Mouse (Mus musculus) hindbrain, embryonic 14.5 days (tissue): ENCODE results near the gene Dlx3. TPM values are rescaled to one million over a fixed set of nuclear protein-coding genes. Genes with fewer than 3 reads are reported as not detected.

ENCODE experiments used
- ATAC-seq: fragments of 200-750 bp; cut with Nextera tagmentation; 2 replicates; pipeline ENCODE4 v1.8.0; 2017; ENCODE audit warnings: moderate number of reproducible peaks, mild to moderate bottlenecking, moderate TSS enrichment, moderate library complexity; ENCODE audit not compliant: low FRiP score
- DNase-seq: peaks from one replicate; pipeline ENCODE4 v3.0.0-alpha.2; 2015; ENCODE audit warnings: low spot score
- H3K27ac ChIP-seq: fragments of 300-500 bp; sonication (generic); 2 replicates; pipeline ENCODE4 v1.5.1; 2014; ENCODE audit warnings: mild to moderate bottlenecking, moderate library complexity
- H3K27me3 ChIP-seq: fragments of 300-500 bp; sonication (generic); 2 replicates; pipeline ENCODE4 v1.6.1; 2014; ENCODE audit warnings: mild to moderate bottlenecking, low read length, mixed read lengths; ENCODE audit not compliant: control insufficient read depth, insufficient read depth
- H3K36me3 ChIP-seq: fragments of 300-500 bp; sonication (generic); replicated peaks from 2 replicates; pipeline ENCODE4 v1.6.1; 2014; ENCODE audit not compliant: control insufficient read depth, insufficient read depth
- H3K4me1 ChIP-seq: fragments of 300-500 bp; sonication (generic); replicated peaks from 2 replicates; pipeline ENCODE4 v1.6.1; 2014; ENCODE audit warnings: antibody characterized with exemption, low read length, mixed read lengths; ENCODE audit not compliant: control insufficient read depth, insufficient read depth
- H3K4me2 ChIP-seq: fragments of 300-500 bp; sonication (generic); replicated peaks from 2 replicates; pipeline ENCODE4 v1.6.1; 2014; ENCODE audit warnings: mild to moderate bottlenecking, moderate library complexity
- H3K4me3 ChIP-seq: fragments of 300-500 bp; sonication (generic); replicated peaks from 2 replicates; pipeline ENCODE4 v1.5.1; 2014; ENCODE audit warnings: mild to moderate bottlenecking, low read length
- H3K9ac ChIP-seq: fragments of 300-500 bp; sonication (generic); 2 replicates; pipeline ENCODE4 v1.6.1; 2014
- H3K9me3 ChIP-seq: fragments of 300-500 bp; sonication (generic); 2 replicates; pipeline ENCODE4 v1.6.1; 2016; ENCODE audit warnings: low read length; ENCODE audit not compliant: control insufficient read depth
- WGBS: fragments of 180-500 bp; shearing (Covaris S2); extraction: QIAGEN DNeasy Blood & Tissue Kit; methylation state at CpG from one replicate; pipeline ENCODE4 v1.1.7; 2014; 5-methylcytosine and 5-hydroxymethylcytosine counted together
- polyA plus RNA-seq: library from polyadenylated mRNA; unstranded; fragments of >200 nt; fragmentation: Nextera tagmentation; extraction: Ambion mirVana; gene quantifications from 2 replicates; pipeline ENCODE4 v1.2.1, GENCODE M21; 2014

The Dlx3 gene
- polyA plus RNA-seq, 1 experiment from 2014 or later = 0.07 TPM

- ATAC-seq (peak; percentile 53; the same call in 1 of the 2 replicates), DNase-seq (peak; percentile 66)
- Histone ChIP-seq H3K9me3 (no peaks in the 10 kb centered on the region), H3K9ac (peak overlapping the region; percentile 78), H3K4me2 (peak overlapping the region; percentile 82), H3K4me3 (peak overlapping the region; percentile 69), H3K4me1 (peaks cover 12% of the 10 kb centered on the region), H3K36me3 (no peaks in the 10 kb centered on the region), H3K27ac (peak overlapping the region; percentile 71), H3K27me3 (peaks cover 22% of the 10 kb centered on the region)
- WGBS = under 1% methylated on average over 41 of the region's 42 CpGs
Measured at GRCm38 (mm10) chr11:95076041-95076535, 43.8 kb upstream of the Dlx3 start.

GRCm38 (mm10) chr11:95076536-95077111 is 43.3 kb upstream of the Dlx3 start, which contains the start of gene Itga3:
Gene Itga3 (minus strand): TSS chr11:95076801.
- H3K9ac ChIP-seq = peak within 1 kb of the TSS; percentile 78
- under 1% methylated on average over 46 of the region's 51 CpGs for WGBS
- H3K4me2 ChIP-seq = peak within 1 kb of the TSS; percentile 82
- peaks cover 22% of the 10 kb centered on the region for H3K27me3 ChIP-seq
- no peaks in the 10 kb centered on the region for H3K9me3 ChIP-seq
- H3K36me3 ChIP-seq = no peaks in the 10 kb centered on the region
- H3K4me1 ChIP-seq = peaks cover 12% of the 10 kb centered on the region
- peak within 1 kb of the TSS; percentile 71 for H3K27ac ChIP-seq
- peak; percentile 67 for DNase-seq
- H3K4me3 ChIP-seq = peak within 1 kb of the TSS; percentile 69
- peak; percentile 76 for ATAC-seq

GRCm38 (mm10) chr11:95077956-95078355 is 42.0 kb upstream of the Dlx3 start:
- no peaks in the 10 kb centered on the region for H3K9me3 ChIP-seq
- no peak overlapping the region for H3K27ac ChIP-seq
- no peak overlapping the region for H3K4me2 ChIP-seq
- WGBS = 60% methylated on average over 7 of the region's 7 CpGs
- H3K4me1 ChIP-seq = peaks cover 12% of the 10 kb centered on the region
- DNase-seq (no peak), ATAC-seq (no peak)
- H3K9ac ChIP-seq = no peak overlapping the region
- no peaks in the 10 kb centered on the region for H3K36me3 ChIP-seq
- H3K27me3 ChIP-seq = peaks cover 22% of the 10 kb centered on the region
- H3K4me3 ChIP-seq = no peak overlapping the region

- DNase-seq (no peak), ATAC-seq (no peak)
- H3K9me3 ChIP-seq = no peaks in the 10 kb centered on the region
- no peak overlapping the region for H3K9ac ChIP-seq
- no peak overlapping the region for H3K4me2 ChIP-seq
- peaks cover 19% of the 10 kb centered on the region for H3K27me3 ChIP-seq
- H3K4me3 ChIP-seq = no peak overlapping the region
- WGBS = 90% methylated on average over 6 of the region's 6 CpGs
- peaks cover 12% of the 10 kb centered on the region for H3K4me1 ChIP-seq
- no peaks in the 10 kb centered on the region for H3K36me3 ChIP-seq
- H3K27ac ChIP-seq = no peak overlapping the region
Measured at GRCm38 (mm10) chr11:95079256-95079875, 40.6 kb upstream of the Dlx3 start.

- 83% methylated on average over 6 of the region's 6 CpGs for WGBS
- DNase-seq (no peak), ATAC-seq (no peak)
- H3K36me3 ChIP-seq = no peaks in the 10 kb centered on the region
- H3K4me1 ChIP-seq = peaks cover 4% of the 10 kb centered on the region; the same call in 1 of the 2 replicates
- no peaks in the 10 kb centered on the region for H3K9me3 ChIP-seq
- no peak overlapping the region for H3K4me2 ChIP-seq
- no peak overlapping the region for H3K4me3 ChIP-seq
- 0 out of 2 replicates have a peak, but pooled peaks cover 11% of the 10 kb centered on the region for H3K27me3 ChIP-seq
- H3K9ac ChIP-seq = no peak overlapping the region
- no peak overlapping the region for H3K27ac ChIP-seq
Measured at GRCm38 (mm10) chr11:95080783-95081182, 39.1 kb upstream of the Dlx3 start.

- WGBS = 91% methylated on average over 7 of the region's 7 CpGs
- H3K4me2 ChIP-seq = no peak overlapping the region
- no peak overlapping the region for H3K27ac ChIP-seq
Measured at GRCm38 (mm10) chr11:95082896-95083295, 37.0 kb upstream of the Dlx3 start.

GRCm38 (mm10) chr11:95084175-95084574 is 35.7 kb upstream of the Dlx3 start:
- WGBS = 29% methylated on average over 4 of the region's 4 CpGs
- DNase-seq = no peak
- ATAC-seq = no peak
- Histone ChIP-seq H3K4me2 (no peak overlapping the region), H3K4me1 (0 out of 2 replicates have a peak, but pooled peaks cover 3% of the 10 kb centered on the region), H3K9me3 (no peaks in the 10 kb centered on the region), H3K27ac (no peak overlapping the region), H3K36me3 (no peaks in the 10 kb centered on the region), H3K27me3 (no peaks in the 10 kb centered on the region), H3K4me3 (no peak overlapping the region), H3K9ac (no peak overlapping the region)

More at GRCm38 (mm10) chr11:95082896-95083295, 37.0 kb upstream of the Dlx3 start:
- no peaks in the 10 kb centered on the region for H3K36me3 ChIP-seq
- H3K9me3 ChIP-seq = no peaks in the 10 kb centered on the region
- 0 out of 2 replicates have a peak, but pooled peaks cover 3% of the 10 kb centered on the region for H3K4me1 ChIP-seq
- ATAC-seq (no peak), DNase-seq (no peak)
- H3K9ac ChIP-seq = no peak overlapping the region
- no peak overlapping the region for H3K4me3 ChIP-seq
- H3K27me3 ChIP-seq = 0 out of 2 replicates have a peak, but pooled peaks cover 9% of the 10 kb centered on the region

GRCm38 (mm10) chr11:95084811-95085382 is 35.0 kb upstream of the Dlx3 start:
- no peak overlapping the region for H3K9ac ChIP-seq
- 0 out of 2 replicates have a peak, but pooled peaks cover 3% of the 10 kb centered on the region for H3K4me1 ChIP-seq
- H3K9me3 ChIP-seq = no peaks in the 10 kb centered on the region
- no peaks in the 10 kb centered on the region for H3K36me3 ChIP-seq
- DNase-seq (no peak), ATAC-seq (no peak)
- no peak overlapping the region for H3K27ac ChIP-seq
- no peaks in the 10 kb centered on the region for H3K27me3 ChIP-seq
- no peak overlapping the region for H3K4me2 ChIP-seq
- WGBS = 41% methylated on average over 5 of the region's 5 CpGs
- no peak overlapping the region for H3K4me3 ChIP-seq

GRCm38 (mm10) chr11:95085710-95086109 is 34.2 kb upstream of the Dlx3 start:
- H3K36me3 ChIP-seq = no peaks in the 10 kb centered on the region
- 0 out of 2 replicates have a peak, but pooled peaks cover 3% of the 10 kb centered on the region for H3K4me1 ChIP-seq
- DNase-seq = no peak
- H3K9ac ChIP-seq = no peak overlapping the region
- H3K27ac ChIP-seq = no peak overlapping the region
- ATAC-seq = no peak
- WGBS = 12% methylated on average over 5 of the region's 5 CpGs
- H3K4me2 ChIP-seq = no peak overlapping the region
- H3K27me3 ChIP-seq = no peaks in the 10 kb centered on the region
- H3K4me3 ChIP-seq = no peak overlapping the region
- H3K9me3 ChIP-seq = no peaks in the 10 kb centered on the region
